Comparison of ENCODE assay signal across 34 mouse cellular contexts in genomic region chr1:166189821-166190220, GRCm38 (mm10). TPM values are rescaled to one million over a fixed set of nuclear protein-coding genes. Genes with fewer than 3 reads are reported as not detected.
DNase-seq lines count a peak whose midpoint lies in the region; ATAC-seq lines count a peak whose summit lies in the region.
"Had no signal": no experiment of that assay in that cellular context is flagged by ENCODE, and none has a peak within 500 bp of the region (broad histone marks: within the 10 kb centered on the region; RNA-seq: fewer than 3 reads in every experiment).

No protein-coding gene starts in this region.

- H3K4me1 ChIP-seq in limb, embryonic 11.5 days (ENCODE audit: control insufficient read depth, insufficient read depth, low read length) = no peaks in the 10 kb centered on the region
- peaks cover under 1% of the 10 kb centered on the region; the same call in 1 of the 2 replicates for H3K4me1 ChIP-seq in limb, embryonic 10.5 days
- peaks cover 4% of the 10 kb centered on the region; the same call in 1 of the 2 replicates for H3K4me1 ChIP-seq in midbrain, embryonic 11.5 days (ENCODE audit: control insufficient read depth, insufficient read depth, low read length)
- H3K4me1 ChIP-seq: intestine, embryonic 15.5 days; liver, embryonic 12.5 days had no signal

- H3K4me2 ChIP-seq in limb, embryonic 11.5 days (ENCODE audit: low read depth, severe bottlenecking) = no peak overlapping the region
- H3K4me2 ChIP-seq in midbrain, embryonic 11.5 days = no peak overlapping the region
- H3K4me2 ChIP-seq: heart, embryonic 12.5 days; hindbrain, embryonic 15.5 days; intestine, embryonic 15.5 days; limb, embryonic 13.5 days; liver, embryonic 12.5 days had no signal

- 85% methylated on average over 4 of the region's 4 CpGs for WGBS in limb, embryonic 11.5 days
- WGBS in limb, embryonic 10.5 days = 87% methylated on average over 4 of the region's 4 CpGs
- 59% methylated on average over 4 of the region's 4 CpGs for WGBS in midbrain, embryonic 11.5 days

- H3K4me3 ChIP-seq in limb, embryonic 11.5 days (ENCODE audit: low read depth, low read length) = no peak overlapping the region
- no peak overlapping the region for H3K4me3 ChIP-seq in limb, embryonic 10.5 days
- no peak overlapping the region for H3K4me3 ChIP-seq in midbrain, embryonic 11.5 days (ENCODE audit: low read depth, low read length)
- H3K4me3 ChIP-seq: heart, embryonic 12.5 days; hindbrain, embryonic 15.5 days; intestine, embryonic 15.5 days; limb, embryonic 13.5 days; liver, embryonic 12.5 days had no signal

- H3K27ac ChIP-seq in limb, embryonic 11.5 days (replicated peaks; ENCODE audit: low read depth, low read length) = no peak overlapping the region
- no peak overlapping the region for H3K27ac ChIP-seq in limb, embryonic 10.5 days
- H3K27ac ChIP-seq in midbrain, embryonic 11.5 days (ENCODE audit: low read depth, low read length) = no peak overlapping the region
- H3K27ac ChIP-seq: hindbrain, embryonic 15.5 days; intestine, embryonic 15.5 days; limb, embryonic 13.5 days; liver, embryonic 12.5 days had no signal

- no peak overlapping the region for H3K9ac ChIP-seq in limb, embryonic 11.5 days (ENCODE audit: low read length)
- no peak overlapping the region for H3K9ac ChIP-seq in midbrain, embryonic 11.5 days (ENCODE audit: low read length)
- H3K9ac ChIP-seq: forebrain, postnatal 0 days; heart, embryonic 12.5 days; hindbrain, embryonic 15.5 days; intestine, embryonic 15.5 days; limb, embryonic 13.5 days; liver, embryonic 12.5 days had no signal

- H3K9me3 ChIP-seq in limb, embryonic 11.5 days (ENCODE audit: control insufficient read depth, low read length) = no peaks in the 10 kb centered on the region
- no peaks in the 10 kb centered on the region for H3K9me3 ChIP-seq in limb, embryonic 10.5 days (replicated peaks)
- H3K9me3 ChIP-seq in midbrain, embryonic 11.5 days (ENCODE audit: control insufficient read depth, low read length) = no peaks in the 10 kb centered on the region
- H3K9me3 ChIP-seq: heart, embryonic 12.5 days; hindbrain, embryonic 15.5 days; intestine, embryonic 15.5 days; limb, embryonic 13.5 days; liver, embryonic 12.5 days had no signal

- DNase-seq in embryo, embryonic 10 days (ENCODE audit: low spot score) = peak; percentile 60
- DNase-seq in embryo, embryonic 9.5 days (ENCODE audit: extremely low spot score) = no peak
- peak; percentile 16 for DNase-seq in limb, embryonic 11.5 days (ENCODE audit: low spot score)
- DNase-seq in limb, embryonic 10.5 days (ENCODE audit: low spot score) = no peak
- DNase-seq in midbrain, embryonic 11.5 days (ENCODE audit: low spot score, missing footprints) = no peak
- peak; percentile 37 for DNase-seq in retina, embryonic 14.5 days (ENCODE audit: low spot score)
- no peak for DNase-seq in left cerebral cortex, adult 8-10 months (ENCODE audit: low spot score in 2 of 2)
- DNase-seq in left cerebral cortex, adult 18-20 months (ENCODE audit: low spot score in 2 of 2) = no peak
- DNase-seq: adrenal gland, postnatal 14 days; cerebellum, adult 11 months; cerebellum, postnatal 10 days; forebrain, postnatal 0 days; gastrocnemius, postnatal 14 days; heart, adult 11 months; heart, postnatal 10 days; kidney, adult 8-10 months; kidney, postnatal 10 days; lung, adult 18-20 months; lung, postnatal 10 days had no signal

- ATAC-seq in limb, embryonic 11.5 days (ENCODE audit: insufficient number of reproducible peaks, low FRiP score, low TSS enrichment, low read depth) = no peak
- ATAC-seq in midbrain, embryonic 11.5 days (ENCODE audit: low FRiP score) = peak; percentile 78
- ATAC-seq: forebrain, postnatal 0 days; intestine, embryonic 15.5 days; liver, embryonic 12.5 days had no signal

- H3K27me3 ChIP-seq in limb, embryonic 11.5 days (ENCODE audit: control insufficient read depth, insufficient read depth, low read length) = no peaks in the 10 kb centered on the region
- H3K27me3 ChIP-seq in limb, embryonic 10.5 days (ENCODE audit: low read depth, poor library complexity, severe bottlenecking) = no peaks in the 10 kb centered on the region
- H3K27me3 ChIP-seq in midbrain, embryonic 11.5 days (ENCODE audit: control insufficient read depth, insufficient read depth, low read length) = no peaks in the 10 kb centered on the region
- H3K27me3 ChIP-seq: heart, embryonic 12.5 days; hindbrain, embryonic 15.5 days; intestine, embryonic 15.5 days; limb, embryonic 13.5 days; liver, embryonic 12.5 days had no signal

- H3K36me3 ChIP-seq in limb, embryonic 11.5 days (ENCODE audit: control insufficient read depth, insufficient read depth, low read length) = no peaks in the 10 kb centered on the region
- no peaks in the 10 kb centered on the region for H3K36me3 ChIP-seq in limb, embryonic 10.5 days
- H3K36me3 ChIP-seq in midbrain, embryonic 11.5 days (ENCODE audit: control insufficient read depth, insufficient read depth, low read length) = no peaks in the 10 kb centered on the region
- H3K36me3 ChIP-seq: heart, embryonic 12.5 days; hindbrain, embryonic 15.5 days; intestine, embryonic 15.5 days; limb, embryonic 13.5 days; liver, embryonic 12.5 days had no signal

RNA-seq across cellular contexts. Expression of gene Mael, which starts 48.7 kb away (rescaled TPM):
- not detected in 2 replicates for polyA plus RNA-seq in limb, embryonic 11.5 days (2014; fragmentation: Nextera tagmentation; extraction: Ambion mirVana)
- polyA plus RNA-seq in limb, embryonic 10.5 days (2016; fragmentation: Nextera tagmentation; extraction: Ambion mirVana) = 0.11 TPM in 1 of 2 replicates, not detected in the other
- polyA plus RNA-seq in midbrain, embryonic 11.5 days (2014; fragmentation: Nextera tagmentation; extraction: Ambion mirVana) = 0.08 TPM in 1 of 2 replicates, not detected in the other
- not detected for total RNA-seq in left cerebral cortex, adult 8-10 months (2022)
- total RNA-seq in left cerebral cortex, adult 18-20 months (2021) = under 1 TPM in 1 of 2 experiments, not detected in 1; 0.28 TPM
- total RNA-seq: adrenal gland, postnatal 14 days; gastrocnemius, postnatal 14 days; heart, postnatal 10 days; layer of hippocampus, adult 18-20 months; layer of hippocampus, postnatal 14 days; megakaryocyte progenitor cell, adult 5-6 weeks had no signal
- polyA plus RNA-seq: forebrain, postnatal 0 days; heart, embryonic 12.5 days; intestine, embryonic 15.5 days; liver, embryonic 12.5 days; neural tube, embryonic 11.5 days; small intestine, adult 2 months; stomach, embryonic 16.5 days; thymus, postnatal 0 days; urinary bladder, adult 2 months had no signal

RNA-seq across cellular contexts. Expression of gene Gpa33, which starts 59.8 kb away (rescaled TPM):
- 0.08 and 0.16 TPM in 2 replicates for polyA plus RNA-seq in limb, embryonic 11.5 days (2014; fragmentation: Nextera tagmentation; extraction: Ambion mirVana)
- polyA plus RNA-seq in limb, embryonic 10.5 days (2016; fragmentation: Nextera tagmentation; extraction: Ambion mirVana) = 0.18 and 0.19 TPM in 2 replicates
- 0.17 and 0.38 TPM in 2 replicates for polyA plus RNA-seq in midbrain, embryonic 11.5 days (2014; fragmentation: Nextera tagmentation; extraction: Ambion mirVana)
- not detected for total RNA-seq in left cerebral cortex, adult 8-10 months (2022)
- total RNA-seq in left cerebral cortex, adult 18-20 months (2021) = not detected
- total RNA-seq: adrenal gland, postnatal 14 days; gastrocnemius, postnatal 14 days; heart, postnatal 10 days; layer of hippocampus, adult 18-20 months; layer of hippocampus, postnatal 14 days; left cerebral cortex, postnatal 10 days; megakaryocyte progenitor cell, adult 5-6 weeks had no signal
- polyA plus RNA-seq: cortical plate, adult 2 months; hindbrain, embryonic 15.5 days; liver, embryonic 12.5 days had no signal

Comparison
In these comparisons a context has a peak if more than half of its experiments do, and no peak if none do; other contexts are left out.
1. DNase-seq: peak in embryo, embryonic 10 days (single experiment), limb, embryonic 11.5 days (single experiment) and retina, embryonic 14.5 days (single experiment); none in embryo, embryonic 9.5 days (single experiment), limb, embryonic 10.5 days (single experiment), midbrain, embryonic 11.5 days (single experiment), left cerebral cortex, adult 8-10 months (0 of 2) and left cerebral cortex, adult 18-20 months (0 of 2).